Mouse (Mus musculus): ENCODE measurements at regions not wholly inside any gene's neighbourhood (a gene's known extent, or its start where the extent isn't known, plus 50 kb on each side); places are given as distances from the start of the nearest gene placed in this dataset.

GRCm38 (mm10) chr15:97493340-97493739 lies 212.3 kb downstream of the Rpap3 start:
- Histone ChIP-seq H3K4me1 (no peaks in the 10 kb centered on the region), H3K36me3 (replicated peaks; ENCODE audit: low read length) (no peaks in the 10 kb centered on the region), H3K9me3 (peaks cover 56% of the 10 kb centered on the region), H3K4me3 (replicated peaks) (no peak overlapping the region), H3K27me3 (replicated peaks) (no peaks in the 10 kb centered on the region)
- TF ChIP-seq FLI1 (IDR thresholded peaks at IDR 0.05; ENCODE audit: low read length) (no peak), GATA1 (IDR thresholded peaks at IDR 0.05; ENCODE audit: borderline replicate concordance, low read length) (no peak)

GRCm38 (mm10) chr15:97491796-97492195 lies 213.8 kb downstream of the Rpap3 start:
- Histone ChIP-seq H3K36me3 (replicated peaks; ENCODE audit: low read length) (no peaks in the 10 kb centered on the region), H3K27me3 (replicated peaks) (no peaks in the 10 kb centered on the region), H3K4me3 (replicated peaks) (no peak overlapping the region), H3K4me1 (no peaks in the 10 kb centered on the region), H3K9me3 (peaks cover 57% of the 10 kb centered on the region)
- TF ChIP-seq FLI1 (IDR thresholded peaks at IDR 0.05; ENCODE audit: low read length) (no peak), GATA1 (IDR thresholded peaks at IDR 0.05; ENCODE audit: borderline replicate concordance, low read length) (no peak)

GRCm38 (mm10) chr15:97487425-97487824 lies 218.2 kb downstream of the Rpap3 start:
- Histone ChIP-seq H3K36me3 (replicated peaks; ENCODE audit: low read length) (no peaks in the 10 kb centered on the region), H3K4me3 (replicated peaks) (no peak overlapping the region), H3K9me3 (peaks cover 33% of the 10 kb centered on the region), H3K4me1 (no peaks in the 10 kb centered on the region), H3K27me3 (replicated peaks) (no peaks in the 10 kb centered on the region)
- TF ChIP-seq GATA1 (IDR thresholded peaks at IDR 0.05; ENCODE audit: borderline replicate concordance, low read length), result no peak
- no peak for TF ChIP-seq FLI1 (IDR thresholded peaks at IDR 0.05; ENCODE audit: low read length)

GRCm38 (mm10) chr15:97471986-97472779 lies 225.1 kb upstream of the Amigo2 start:
- no peak for TF ChIP-seq GATA1 (IDR thresholded peaks at IDR 0.05; ENCODE audit: borderline replicate concordance, low read length)
- no peak for TF ChIP-seq FLI1 (IDR thresholded peaks at IDR 0.05; ENCODE audit: low read length)
- peaks cover 18% of the 10 kb centered on the region for H3K9me3 ChIP-seq
- no peaks in the 10 kb centered on the region for H3K36me3 ChIP-seq (replicated peaks; ENCODE audit: low read length)
- peaks cover 1% of the 10 kb centered on the region for H3K27me3 ChIP-seq (replicated peaks)
- H3K4me3 ChIP-seq (replicated peaks), result no peak overlapping the region
- peaks cover 15% of the 10 kb centered on the region for H3K4me1 ChIP-seq

GRCm38 (mm10) chr15:97471476-97471875 lies 224.4 kb upstream of the Amigo2 start:
- Histone ChIP-seq H3K36me3 (replicated peaks; ENCODE audit: low read length) (no peaks in the 10 kb centered on the region), H3K27me3 (replicated peaks) (peaks cover 1% of the 10 kb centered on the region), H3K4me1 (peaks cover 15% of the 10 kb centered on the region), H3K9me3 (peaks cover 18% of the 10 kb centered on the region), H3K4me3 (replicated peaks) (no peak overlapping the region)
- TF ChIP-seq FLI1 (IDR thresholded peaks at IDR 0.05; ENCODE audit: low read length), result no peak
- TF ChIP-seq GATA1 (IDR thresholded peaks at IDR 0.05; ENCODE audit: borderline replicate concordance, low read length), result no peak

- H3K27me3 ChIP-seq (replicated peaks), result peaks cover 1% of the 10 kb centered on the region
- peaks cover 15% of the 10 kb centered on the region for H3K4me1 ChIP-seq
- H3K4me3 ChIP-seq (replicated peaks), result no peak overlapping the region
- TF ChIP-seq FLI1 (IDR thresholded peaks at IDR 0.05; ENCODE audit: low read length) (no peak), GATA1 (IDR thresholded peaks at IDR 0.05; ENCODE audit: borderline replicate concordance, low read length) (no peak)
- H3K36me3 ChIP-seq (replicated peaks; ENCODE audit: low read length), result no peaks in the 10 kb centered on the region
- H3K9me3 ChIP-seq, result peaks cover 18% of the 10 kb centered on the region
Observed at GRCm38 (mm10) chr15:97469684-97470344, 222.7 kb upstream of the Amigo2 start.

GRCm38 (mm10) chr15:97468732-97469683 lies 221.9 kb upstream of the Amigo2 start:
- Histone ChIP-seq H3K27me3 (replicated peaks) (peaks cover 1% of the 10 kb centered on the region), H3K36me3 (replicated peaks; ENCODE audit: low read length) (no peaks in the 10 kb centered on the region), H3K9me3 (peaks cover 18% of the 10 kb centered on the region), H3K4me1 (peaks cover 15% of the 10 kb centered on the region), H3K4me3 (replicated peaks) (peak overlapping the region; percentile 43)
- TF ChIP-seq FLI1 (IDR thresholded peaks at IDR 0.05; ENCODE audit: low read length) (no peak), GATA1 (IDR thresholded peaks at IDR 0.05; ENCODE audit: borderline replicate concordance, low read length) (no peak)

GRCm38 (mm10) chr15:97467781-97468485 lies 220.8 kb upstream of the Amigo2 start:
- no peak overlapping the region for H3K4me3 ChIP-seq (replicated peaks)
- no peak for TF ChIP-seq FLI1 (IDR thresholded peaks at IDR 0.05; ENCODE audit: low read length)
- no peak for TF ChIP-seq GATA1 (IDR thresholded peaks at IDR 0.05; ENCODE audit: borderline replicate concordance, low read length)

GRCm38 (mm10) chr15:97466906-97467465 lies 219.9 kb upstream of the Amigo2 start:
- H3K4me1 ChIP-seq, result peaks cover 15% of the 10 kb centered on the region
- no peaks in the 10 kb centered on the region for H3K36me3 ChIP-seq (replicated peaks; ENCODE audit: low read length)
- peaks cover under 1% of the 10 kb centered on the region for H3K27me3 ChIP-seq (replicated peaks)
- TF ChIP-seq FLI1 (IDR thresholded peaks at IDR 0.05; ENCODE audit: low read length), result no peak
- no peak for TF ChIP-seq GATA1 (IDR thresholded peaks at IDR 0.05; ENCODE audit: borderline replicate concordance, low read length)
- H3K4me3 ChIP-seq (replicated peaks), result no peak overlapping the region
- H3K9me3 ChIP-seq, result peaks cover 10% of the 10 kb centered on the region

More at GRCm38 (mm10) chr15:97467781-97468485, 220.8 kb upstream of the Amigo2 start:
- H3K9me3 ChIP-seq, result peaks cover 18% of the 10 kb centered on the region
- peaks cover 1% of the 10 kb centered on the region for H3K27me3 ChIP-seq (replicated peaks)
- H3K36me3 ChIP-seq (replicated peaks; ENCODE audit: low read length), result no peaks in the 10 kb centered on the region
- H3K4me1 ChIP-seq, result peaks cover 15% of the 10 kb centered on the region

All from megakaryocyte, embryonic 14.5 days (primary cell).